Comparison of ENCODE assay signal across 8 mouse cellular contexts in the genomic region with DNA sequence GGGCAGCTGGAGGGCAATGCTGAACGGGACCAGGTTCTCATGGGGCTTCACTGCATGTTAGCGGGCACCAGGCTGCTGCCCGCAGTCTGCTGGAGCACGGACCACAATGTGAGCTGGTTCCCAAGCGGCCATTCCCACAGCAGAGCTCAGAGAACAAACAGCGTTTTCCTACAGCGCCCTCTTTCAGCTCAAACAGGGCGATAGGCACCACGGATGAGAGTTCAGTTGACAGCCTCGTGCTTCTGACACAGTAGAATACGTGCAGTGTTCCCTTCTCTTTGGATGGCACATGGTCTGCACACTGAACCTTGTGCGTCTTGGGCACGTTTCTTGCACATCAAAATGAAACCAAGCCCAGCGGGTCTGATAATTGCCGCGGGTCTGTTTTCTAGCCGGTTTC.
DNase-seq lines count a peak whose midpoint lies in the region; ATAC-seq and TF ChIP-seq lines count a peak whose summit lies in the region.

No protein-coding gene starts in this region.

- peak overlapping the region; percentile 29 to 37; a peak in 2 of 4 replicates for H3K4me3 ChIP-seq in ES-E14 (ENCODE audit: insufficient read depth in 1 of 2, low read depth in 1 of 2, low read length in 2 of 2, poor library complexity in 1 of 2, severe bottlenecking in 1 of 2)
- 0 out of 2 replicates have a peak overlapping the region, but pooled peaks have one; percentile 11 for H3K4me3 ChIP-seq in embryonic facial prominence, embryonic 11.5 days (ENCODE audit: low read depth, low read length)
- peak overlapping the region; percentile 25 for H3K4me3 ChIP-seq in hindbrain, embryonic 16.5 days (ENCODE audit: low read length)
- H3K4me3 ChIP-seq in liver, embryonic 11.5 days (ENCODE audit: low read depth, low read length), result peak overlapping the region; percentile 14; the same call in 1 of the 2 replicates

- 45% methylated on average over 17 of the region's 17 CpGs for WGBS in embryonic facial prominence, embryonic 11.5 days
- WGBS in hindbrain, embryonic 16.5 days, result 37% methylated on average over 17 of the region's 17 CpGs
- 42% methylated on average over 17 of the region's 17 CpGs for WGBS in liver, embryonic 11.5 days

- H3K4me1 ChIP-seq in ES-E14 (ENCODE audit: control insufficient read depth in 2 of 2, insufficient read depth in 2 of 2, low read length in 2 of 2, poor library complexity in 1 of 2), result peaks cover 0 to 9% of the 10 kb centered on the region in 2 experiments; a peak in 1 of 4 replicates
- no peaks in the 10 kb centered on the region for H3K4me1 ChIP-seq in embryonic facial prominence, embryonic 11.5 days (ENCODE audit: control insufficient read depth, insufficient read depth, low read length)
- H3K4me1 ChIP-seq in hindbrain, embryonic 16.5 days (ENCODE audit: control insufficient read depth, insufficient read depth, low read depth, low read length), result peaks cover 3% of the 10 kb centered on the region
- H3K4me1 ChIP-seq in liver, embryonic 11.5 days (replicated peaks; ENCODE audit: control insufficient read depth, insufficient read depth, low read length), result no peaks in the 10 kb centered on the region

- H3K27me3 ChIP-seq in embryonic facial prominence, embryonic 11.5 days (ENCODE audit: control insufficient read depth, insufficient read depth, low read length), result no peaks in the 10 kb centered on the region
- H3K27me3 ChIP-seq in hindbrain, embryonic 16.5 days (replicated peaks; ENCODE audit: control insufficient read depth, insufficient read depth, low read length), result no peaks in the 10 kb centered on the region
- no peaks in the 10 kb centered on the region for H3K27me3 ChIP-seq in liver, embryonic 11.5 days (replicated peaks; ENCODE audit: control insufficient read depth, insufficient read depth, low read length)

- no peaks in the 10 kb centered on the region for H3K9me3 ChIP-seq in ES-E14 (ENCODE audit: control insufficient read depth, insufficient read depth, low read depth, low read length)
- no peaks in the 10 kb centered on the region for H3K9me3 ChIP-seq in embryonic facial prominence, embryonic 11.5 days (replicated peaks; ENCODE audit: control insufficient read depth, low read length)
- no peaks in the 10 kb centered on the region for H3K9me3 ChIP-seq in hindbrain, embryonic 16.5 days (ENCODE audit: control insufficient read depth, low read length)
- H3K9me3 ChIP-seq in liver, embryonic 11.5 days (ENCODE audit: control insufficient read depth, low read length), result no peaks in the 10 kb centered on the region

- no peak for ATAC-seq in embryonic facial prominence, embryonic 11.5 days (replicated peaks; ENCODE audit: insufficient number of reproducible peaks, low FRiP score, low TSS enrichment, low read depth)
- ATAC-seq in hindbrain, embryonic 16.5 days, result peak; percentile 72
- peak; percentile 37 for ATAC-seq in liver, embryonic 11.5 days (replicated peaks; ENCODE audit: low FRiP score)

- peak; percentile 41 for DNase-seq in embryo, embryonic 10 days (ENCODE audit: low spot score)
- no peak for DNase-seq in embryo, embryonic 9.5 days (ENCODE audit: extremely low spot score)
- DNase-seq in ES-E14 (ENCODE audit: low read depth, low spot score), result no peak
- DNase-seq in embryonic facial prominence, embryonic 11.5 days (ENCODE audit: low spot score), result peak; percentile 14
- DNase-seq in liver, embryonic 11.5 days (ENCODE audit: low spot score), result peak; percentile 37
- peak; percentile 62 for DNase-seq in retina, embryonic 14.5 days (ENCODE audit: low spot score)
- no peak for DNase-seq in adrenal gland, postnatal 14 days

- no peak overlapping the region for H3K27ac ChIP-seq in ES-E14 (ENCODE audit: insufficient read depth, low read depth, low read length, poor library complexity, severe bottlenecking)
- H3K27ac ChIP-seq in embryonic facial prominence, embryonic 11.5 days (replicated peaks; ENCODE audit: low read depth, low read length), result no peak overlapping the region
- H3K27ac ChIP-seq in hindbrain, embryonic 16.5 days (ENCODE audit: low read depth, low read length), result peak overlapping the region; percentile 57
- no peak overlapping the region for H3K27ac ChIP-seq in liver, embryonic 11.5 days (ENCODE audit: low read depth, low read length)

- H3K36me3 ChIP-seq in ES-E14 (ENCODE audit: control insufficient read depth, insufficient read depth, low read length, poor library complexity, severe bottlenecking), result no peaks in the 10 kb centered on the region
- H3K36me3 ChIP-seq in embryonic facial prominence, embryonic 11.5 days (replicated peaks; ENCODE audit: control insufficient read depth, insufficient read depth, low read depth, low read length), result no peaks in the 10 kb centered on the region
- no peaks in the 10 kb centered on the region for H3K36me3 ChIP-seq in hindbrain, embryonic 16.5 days (ENCODE audit: control insufficient read depth, insufficient read depth, low read length)
- no peaks in the 10 kb centered on the region for H3K36me3 ChIP-seq in liver, embryonic 11.5 days (ENCODE audit: control insufficient read depth, insufficient read depth, low read length)

- in situ Hi-C loops in ES-E14 (cut with MboI; ENCODE audit: low sequenced_read_pairs in 2 of 2, unreplicated experiment in 2 of 2), result no loop called here

- H3K9ac ChIP-seq in ES-E14 (ENCODE audit: insufficient read depth, low read depth, low read length, poor library complexity, severe bottlenecking), result peak overlapping the region; percentile 38; the same call in 1 of the 2 replicates
- H3K9ac ChIP-seq in embryonic facial prominence, embryonic 11.5 days (replicated peaks; ENCODE audit: low read length), result no peak overlapping the region
- peak overlapping the region; percentile 55; the same call in 1 of the 2 replicates for H3K9ac ChIP-seq in hindbrain, embryonic 16.5 days (ENCODE audit: low read depth, low read length)
- no peak overlapping the region for H3K9ac ChIP-seq in liver, embryonic 11.5 days (ENCODE audit: low read depth, low read length)

- peak overlapping the region; percentile 14 for H3K4me2 ChIP-seq in embryonic facial prominence, embryonic 11.5 days (ENCODE audit: low read depth, low read length)
- peak overlapping the region; percentile 53 for H3K4me2 ChIP-seq in hindbrain, embryonic 16.5 days (ENCODE audit: low read length)
- peak overlapping the region; percentile 52 for H3K4me2 ChIP-seq in liver, embryonic 11.5 days

TF ChIP-seq in ES-E14, 5 proteins besides CTCF, POLR2A, EP300 and RAD21:
- TF ChIP-seq MAFK (IDR thresholded peaks at IDR 0.05; ENCODE audit: insufficient read depth, low read depth, low read length) (no peak), HCFC1 (IDR thresholded peaks at IDR 0.05; ENCODE audit: borderline replicate concordance, insufficient read depth, low read length) (no peak), CHD2 (IDR thresholded peaks at IDR 0.05; ENCODE audit: low read depth, low read length) (no peak), ZNF384 (IDR thresholded peaks at IDR 0.05; ENCODE audit: low read depth, low read length) (no peak), ZC3H11A (IDR thresholded peaks at IDR 0.05; ENCODE audit: borderline replicate concordance, low read depth, low read length) (no peak)

Comparison
In these comparisons a context has a peak if more than half of its experiments do, and no peak if none do; other contexts are left out.
1. DNase-seq: peak in embryo, embryonic 10 days (single experiment), embryonic facial prominence, embryonic 11.5 days (single experiment), liver, embryonic 11.5 days (single experiment) and retina, embryonic 14.5 days (single experiment); none in embryo, embryonic 9.5 days (single experiment), ES-E14 (single experiment) and adrenal gland, postnatal 14 days (single experiment).
2. H3K9ac ChIP-seq: peak in ES-E14 (single experiment) and hindbrain, embryonic 16.5 days (single experiment); none in embryonic facial prominence, embryonic 11.5 days (single experiment) and liver, embryonic 11.5 days (single experiment).
3. Peak in every context shown above with its lines, with median percentiles within 50 percentile points of each other: H3K4me3 ChIP-seq and H3K4me2 ChIP-seq.